Mouse (Mus musculus): ENCODE results near the gene Hdac9. TPM values are rescaled to one million over a fixed set of nuclear protein-coding genes. Genes with fewer than 3 reads are reported as not detected.

Gene Hdac9
- polyA plus RNA-seq, 1 experiment from 2014 or later, result 3.3 TPM

GRCm38 (mm10) chr12:34787380-34787779, 129.5 kb downstream of the Hdac9 start:
- Histone ChIP-seq H3K27ac (no peak overlapping the region), H3K9me3 (replicated peaks; ENCODE audit: low read length) (no peaks in the 10 kb centered on the region)
- TF ChIP-seq CTCF (IDR thresholded peaks at IDR 0.05; ENCODE audit: low read depth), result no peak

GRCm38 (mm10) chr12:34783574-34783973, 133.3 kb downstream of the Hdac9 start:
- ATAC-seq (replicated peaks; ENCODE audit: low FRiP score, low read depth) (no peak), DNase-seq (ENCODE audit: low spot score) (no peak)
- no peak for TF ChIP-seq CTCF (IDR thresholded peaks at IDR 0.05; ENCODE audit: low read depth)
- H3K4me3 ChIP-seq (replicated peaks; ENCODE audit: low read depth, low read length), result no peak overlapping the region
- H3K27ac ChIP-seq, result no peak overlapping the region
- H3K27me3 ChIP-seq (ENCODE audit: insufficient read depth, low read length), result no peaks in the 10 kb centered on the region
- no peak overlapping the region for H3K9ac ChIP-seq (ENCODE audit: low read depth, low read length)
- no peaks in the 10 kb centered on the region for H3K4me1 ChIP-seq (replicated peaks; ENCODE audit: insufficient read depth, low read length)
- WGBS, result 88% methylated on average over 6 of the region's 6 CpGs
- H3K4me2 ChIP-seq (ENCODE audit: low read length), result no peak overlapping the region
- H3K36me3 ChIP-seq (ENCODE audit: insufficient read depth, low read length), result no peaks in the 10 kb centered on the region
- H3K9me3 ChIP-seq (replicated peaks; ENCODE audit: low read length), result no peaks in the 10 kb centered on the region

More at GRCm38 (mm10) chr12:34787380-34787779, 129.5 kb downstream of the Hdac9 start:
- Histone ChIP-seq H3K36me3 (ENCODE audit: insufficient read depth, low read length) (no peaks in the 10 kb centered on the region), H3K4me3 (replicated peaks; ENCODE audit: low read depth, low read length) (no peak overlapping the region), H3K9ac (ENCODE audit: low read depth, low read length) (no peak overlapping the region), H3K4me2 (ENCODE audit: low read length) (no peak overlapping the region), H3K4me1 (replicated peaks; ENCODE audit: insufficient read depth, low read length) (no peaks in the 10 kb centered on the region), H3K27me3 (ENCODE audit: insufficient read depth, low read length) (no peaks in the 10 kb centered on the region)
- DNase-seq (ENCODE audit: low spot score), result no peak
- ATAC-seq (replicated peaks; ENCODE audit: low FRiP score, low read depth), result no peak

GRCm38 (mm10) chr12:34779368-34779957, 137.4 kb downstream of the Hdac9 start:
- H3K4me3 ChIP-seq (replicated peaks; ENCODE audit: low read depth, low read length), result no peak overlapping the region
- no peak for ATAC-seq (replicated peaks; ENCODE audit: low FRiP score, low read depth)
- H3K4me2 ChIP-seq (ENCODE audit: low read length), result no peak overlapping the region
- H3K27me3 ChIP-seq (ENCODE audit: insufficient read depth, low read length), result no peaks in the 10 kb centered on the region
- no peak overlapping the region for H3K27ac ChIP-seq
- 71% methylated on average over 6 of the region's 6 CpGs for whole genome bisulfite sequencing
- no peak overlapping the region for H3K9ac ChIP-seq (ENCODE audit: low read depth, low read length)
- no peak for DNase-seq (ENCODE audit: low spot score)
- H3K9me3 ChIP-seq (replicated peaks; ENCODE audit: low read length), result no peaks in the 10 kb centered on the region
- no peaks in the 10 kb centered on the region for H3K4me1 ChIP-seq (replicated peaks; ENCODE audit: insufficient read depth, low read length)
- H3K36me3 ChIP-seq (ENCODE audit: insufficient read depth, low read length), result no peaks in the 10 kb centered on the region
- no peak for TF ChIP-seq CTCF (IDR thresholded peaks at IDR 0.05; ENCODE audit: low read depth)

GRCm38 (mm10) chr12:34776170-34776569, 140.7 kb downstream of the Hdac9 start:
- TF ChIP-seq CTCF (IDR thresholded peaks at IDR 0.05; ENCODE audit: low read depth), result no peak
- Histone ChIP-seq H3K9ac (ENCODE audit: low read depth, low read length) (no peak overlapping the region), H3K4me3 (replicated peaks; ENCODE audit: low read depth, low read length) (no peak overlapping the region), H3K4me2 (ENCODE audit: low read length) (no peak overlapping the region), H3K27me3 (ENCODE audit: insufficient read depth, low read length) (no peaks in the 10 kb centered on the region), H3K36me3 (ENCODE audit: insufficient read depth, low read length) (no peaks in the 10 kb centered on the region), H3K4me1 (replicated peaks; ENCODE audit: insufficient read depth, low read length) (no peaks in the 10 kb centered on the region), H3K9me3 (replicated peaks; ENCODE audit: low read length) (no peaks in the 10 kb centered on the region), H3K27ac (no peak overlapping the region)
- DNase-seq (ENCODE audit: low spot score) (no peak), ATAC-seq (replicated peaks; ENCODE audit: low FRiP score, low read depth) (no peak)
- 68% methylated on average over 3 of the region's 3 CpGs for WGBS

GRCm38 (mm10) chr12:34774071-34774470, 142.8 kb downstream of the Hdac9 start:
- no peaks in the 10 kb centered on the region for H3K27me3 ChIP-seq (ENCODE audit: insufficient read depth, low read length)
- TF ChIP-seq CTCF (IDR thresholded peaks at IDR 0.05; ENCODE audit: low read depth), result no peak
- H3K4me2 ChIP-seq (ENCODE audit: low read length), result no peak overlapping the region
- no peak overlapping the region for H3K27ac ChIP-seq
- H3K36me3 ChIP-seq (ENCODE audit: insufficient read depth, low read length), result no peaks in the 10 kb centered on the region
- 54% methylated on average over 5 of the region's 5 CpGs for WGBS
- no peak overlapping the region for H3K4me3 ChIP-seq (replicated peaks; ENCODE audit: low read depth, low read length)
- no peak for DNase-seq (ENCODE audit: low spot score)
- no peaks in the 10 kb centered on the region for H3K9me3 ChIP-seq (replicated peaks; ENCODE audit: low read length)
- no peak overlapping the region for H3K9ac ChIP-seq (ENCODE audit: low read depth, low read length)
- no peak for ATAC-seq (replicated peaks; ENCODE audit: low FRiP score, low read depth)
- no peaks in the 10 kb centered on the region for H3K4me1 ChIP-seq (replicated peaks; ENCODE audit: insufficient read depth, low read length)

- H3K9me3 ChIP-seq (replicated peaks; ENCODE audit: low read length), result no peaks in the 10 kb centered on the region
- H3K27me3 ChIP-seq (ENCODE audit: insufficient read depth, low read length), result no peaks in the 10 kb centered on the region
- ATAC-seq (replicated peaks; ENCODE audit: low FRiP score, low read depth) (no peak), DNase-seq (ENCODE audit: low spot score) (peak; percentile 26)
- H3K9ac ChIP-seq (ENCODE audit: low read depth, low read length), result no peak overlapping the region
- no peaks in the 10 kb centered on the region for H3K4me1 ChIP-seq (replicated peaks; ENCODE audit: insufficient read depth, low read length)
- H3K4me2 ChIP-seq (ENCODE audit: low read length), result no peak overlapping the region
- no peaks in the 10 kb centered on the region for H3K36me3 ChIP-seq (ENCODE audit: insufficient read depth, low read length)
- H3K4me3 ChIP-seq (replicated peaks; ENCODE audit: low read depth, low read length), result no peak overlapping the region
- 53% methylated on average over 6 of the region's 6 CpGs for WGBS
- TF ChIP-seq CTCF (IDR thresholded peaks at IDR 0.05; ENCODE audit: low read depth), result no peak
- no peak overlapping the region for H3K27ac ChIP-seq
Observed at GRCm38 (mm10) chr12:34767226-34767775, 149.6 kb downstream of the Hdac9 start.

GRCm38 (mm10) chr12:34747266-34747665, 169.6 kb downstream of the Hdac9 start:
- no peak overlapping the region for H3K4me2 ChIP-seq (ENCODE audit: low read length)
- TF ChIP-seq CTCF (IDR thresholded peaks at IDR 0.05; ENCODE audit: low read depth), result no peak
- WGBS, result 74% methylated on average over 2 of the region's 2 CpGs
- no peaks in the 10 kb centered on the region for H3K4me1 ChIP-seq (replicated peaks; ENCODE audit: insufficient read depth, low read length)
- no peak overlapping the region for H3K27ac ChIP-seq
- no peak overlapping the region for H3K9ac ChIP-seq (ENCODE audit: low read depth, low read length)
- DNase-seq (ENCODE audit: low spot score) (no peak), ATAC-seq (replicated peaks; ENCODE audit: low FRiP score, low read depth) (no peak)
- no peaks in the 10 kb centered on the region for H3K36me3 ChIP-seq (ENCODE audit: insufficient read depth, low read length)
- no peak overlapping the region for H3K4me3 ChIP-seq (replicated peaks; ENCODE audit: low read depth, low read length)
- no peaks in the 10 kb centered on the region for H3K9me3 ChIP-seq (replicated peaks; ENCODE audit: low read length)
- no peaks in the 10 kb centered on the region for H3K27me3 ChIP-seq (ENCODE audit: insufficient read depth, low read length)
